Mouse (Mus musculus): Measurements from ENCODE around the gene Lst1. TPM values are rescaled to one million over a fixed set of nuclear protein-coding genes. Genes with fewer than 3 reads are reported as not detected.

Lst1 gene
- polyA plus RNA-seq, 2 experiments from 2014 or later: 7.3 to 10.0 TPM

DNA sequence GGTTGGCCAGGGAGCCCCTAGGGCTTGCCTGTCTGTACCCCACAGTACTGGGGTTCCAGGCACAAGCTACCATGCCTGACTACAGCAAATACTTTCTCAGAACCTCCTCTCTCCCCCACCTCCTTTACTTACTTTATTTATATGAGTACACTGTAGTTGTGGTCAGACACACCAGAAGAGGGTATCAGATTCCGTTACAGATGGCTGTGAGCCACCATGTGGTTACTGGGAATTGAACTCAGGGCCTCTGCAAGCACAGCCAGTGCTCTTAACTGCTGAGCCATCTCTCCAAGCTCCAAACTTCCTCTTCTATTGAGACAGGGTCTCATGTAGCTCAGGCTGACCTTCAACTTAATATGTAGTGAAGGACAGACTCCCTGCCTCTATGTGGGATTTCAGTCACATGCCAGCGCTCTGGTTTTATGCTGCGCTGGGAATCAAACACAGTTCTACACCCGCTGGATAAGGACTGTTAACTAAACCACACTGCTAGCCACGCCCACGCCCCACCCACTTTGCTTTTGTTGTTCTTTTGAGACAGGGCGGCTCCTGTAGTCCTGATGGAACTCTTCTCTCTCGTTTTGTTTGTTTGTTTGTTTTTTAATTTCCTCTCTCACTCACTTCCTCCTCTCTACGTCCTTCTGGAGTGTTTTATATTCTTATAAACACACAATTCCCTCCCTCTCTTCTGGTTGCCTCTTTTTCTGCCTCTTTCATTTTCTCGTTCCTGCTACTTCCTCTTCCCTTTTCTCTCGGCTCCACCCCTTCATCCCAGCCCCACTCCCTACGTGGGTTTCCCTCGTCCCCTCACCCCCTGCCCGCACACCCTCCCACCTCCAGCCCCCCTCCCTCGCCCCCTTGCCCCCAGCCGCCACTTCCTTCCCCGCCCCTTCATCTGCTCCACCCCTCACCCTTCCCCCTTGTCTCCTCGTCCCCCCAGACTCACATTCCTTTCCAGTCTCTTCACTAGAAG is 2.3 kb downstream of the Lst1 start:
- ATAC-seq: peak; percentile 50

DNA sequence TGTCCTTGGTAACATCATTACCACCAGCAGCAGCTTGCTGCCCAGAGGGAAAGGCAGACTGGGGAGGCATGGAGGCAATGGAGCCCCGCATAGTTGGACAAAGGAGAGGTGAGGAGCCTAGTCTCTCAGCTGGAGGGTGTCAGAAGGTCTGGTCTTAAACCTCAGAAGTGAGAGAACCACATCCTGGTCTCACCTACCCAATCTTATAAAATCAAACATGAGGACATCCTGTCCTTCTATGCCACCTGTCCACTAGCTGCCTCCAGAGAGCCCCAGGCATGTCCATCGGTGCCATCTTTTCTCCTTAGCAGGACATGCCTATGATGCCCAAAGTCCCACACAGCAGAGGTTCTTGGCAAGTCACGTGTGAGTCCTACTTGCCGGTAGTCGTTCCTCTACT is 8.1 kb downstream of the Lst1 start:
- ATAC-seq: peak; percentile 76

DNA sequence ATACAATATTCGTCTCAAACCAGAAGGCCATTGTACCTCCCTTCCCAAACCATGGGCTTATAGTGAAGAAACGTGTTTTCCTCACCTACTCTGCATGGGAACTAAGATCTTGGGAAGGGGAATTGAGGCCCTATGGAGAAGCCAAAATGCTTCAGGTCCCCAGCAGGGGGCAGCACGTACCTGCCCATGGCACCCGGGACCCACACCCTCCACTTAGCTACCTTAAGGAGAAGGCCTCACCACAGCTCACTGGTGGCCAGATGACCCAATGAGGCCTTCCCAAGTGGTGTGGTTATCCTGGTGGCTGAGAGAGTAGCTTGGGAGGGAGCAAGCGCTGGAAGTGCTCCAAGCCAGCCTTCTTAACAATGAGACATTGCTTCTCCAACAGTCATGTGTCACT is 9.7 kb downstream of the Lst1 start:
- peak; percentile 48 for ATAC-seq

DNA sequence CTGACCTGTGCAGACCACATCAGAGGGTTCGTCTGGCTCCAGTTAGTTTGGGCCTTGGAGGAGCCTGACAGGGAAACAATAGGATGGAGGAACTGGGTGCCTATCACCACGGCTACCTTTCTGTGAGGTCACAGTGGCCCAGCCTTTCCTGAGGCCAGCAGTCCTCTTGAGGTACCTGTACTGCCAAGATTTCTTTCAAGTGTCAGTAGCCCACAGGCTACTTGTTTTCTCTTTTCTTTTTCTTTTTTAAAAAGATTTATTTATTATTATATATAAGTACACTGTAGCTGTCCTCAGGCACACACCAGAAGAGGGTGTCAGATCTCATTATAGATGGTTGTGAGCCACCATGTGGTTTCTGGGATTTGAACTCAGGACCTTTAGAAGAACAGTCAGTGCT is 12.3 kb downstream of the Lst1 start, which contains the start of gene Aif1:
Aif1 (minus strand) TSS at position 101 of the 400 bp plus-strand sequence.
- no peak for ATAC-seq

DNA sequence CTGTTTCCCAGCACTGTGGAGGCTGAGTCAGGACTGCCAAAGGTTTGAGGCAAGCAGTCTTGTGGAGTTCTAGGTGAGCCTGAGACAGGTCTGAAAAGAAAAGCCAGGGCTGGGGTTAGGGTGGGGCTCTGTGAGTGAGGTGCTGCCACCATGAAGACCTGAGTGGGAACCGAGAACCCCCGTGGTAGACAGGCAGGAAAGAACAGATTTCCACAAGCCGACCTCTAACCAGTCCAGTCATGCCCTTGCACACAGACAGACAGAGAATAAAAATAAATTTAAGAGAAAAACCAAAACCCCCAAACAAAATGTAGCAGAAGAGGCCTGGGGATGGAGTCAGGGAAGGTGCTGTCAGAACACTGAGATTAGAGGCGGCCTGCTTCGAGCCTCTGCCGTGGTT is 12.9 kb downstream of the Lst1 start:
- no peak for ATAC-seq

DNA sequence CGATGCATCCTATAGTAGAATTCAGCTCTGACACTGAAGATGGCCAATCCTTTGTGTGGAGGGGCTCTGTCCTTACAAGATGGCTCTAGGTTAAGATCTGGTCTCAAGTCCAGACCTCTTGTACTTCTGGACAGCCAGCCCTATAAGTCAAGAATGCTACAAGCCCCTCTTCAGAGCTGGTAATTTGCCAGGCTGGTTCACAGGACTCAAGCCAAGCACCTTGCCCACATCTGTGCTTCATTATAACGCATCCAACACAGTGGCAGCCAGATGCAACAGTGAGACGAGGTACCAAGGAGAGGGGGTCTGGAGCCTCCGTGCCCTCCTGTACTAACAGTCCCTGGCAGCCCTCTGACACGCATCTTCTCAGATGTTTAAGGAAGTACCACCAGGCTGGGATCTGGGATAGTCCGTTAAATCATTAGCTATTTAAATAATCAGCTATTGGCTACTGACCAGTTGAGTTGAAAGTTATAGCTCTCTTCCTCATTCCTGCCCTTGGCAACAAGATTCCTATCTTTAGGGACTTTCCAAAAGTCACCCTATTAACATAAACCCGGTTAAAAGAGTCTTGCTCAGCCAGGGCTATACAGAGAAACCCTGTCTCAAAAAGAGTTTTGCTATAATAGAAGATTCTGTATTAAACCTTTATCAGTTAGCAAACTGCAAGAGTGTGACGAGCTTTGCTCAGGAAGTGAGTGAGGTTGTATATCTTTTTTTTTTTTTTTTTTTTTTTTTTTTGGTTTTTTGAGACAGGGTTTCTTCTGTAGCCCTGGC is 13.8 kb downstream of the Lst1 start:
- peak; percentile 67 for ATAC-seq

DNA sequence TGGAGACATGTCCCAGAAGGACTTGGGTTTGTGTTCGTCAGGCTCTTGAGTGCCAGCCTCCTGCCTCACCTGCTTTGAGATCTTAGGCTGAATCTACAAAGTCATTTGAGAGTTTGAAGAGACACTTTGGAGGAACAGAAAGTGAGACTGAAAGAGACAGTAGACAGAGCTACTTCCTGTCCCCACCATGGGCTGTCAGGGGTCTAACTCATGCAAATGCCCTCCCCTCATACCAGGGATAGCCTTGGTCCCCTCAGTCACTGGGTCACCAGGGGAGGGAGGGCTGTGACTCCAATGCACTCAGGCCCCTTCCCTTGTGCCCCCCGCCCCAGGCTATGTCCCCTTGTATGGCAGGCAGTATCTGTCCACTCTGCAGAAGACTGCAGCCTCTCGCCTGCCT is 14.9 kb downstream of the Lst1 start:
- peak; percentile 75 for ATAC-seq

DNA sequence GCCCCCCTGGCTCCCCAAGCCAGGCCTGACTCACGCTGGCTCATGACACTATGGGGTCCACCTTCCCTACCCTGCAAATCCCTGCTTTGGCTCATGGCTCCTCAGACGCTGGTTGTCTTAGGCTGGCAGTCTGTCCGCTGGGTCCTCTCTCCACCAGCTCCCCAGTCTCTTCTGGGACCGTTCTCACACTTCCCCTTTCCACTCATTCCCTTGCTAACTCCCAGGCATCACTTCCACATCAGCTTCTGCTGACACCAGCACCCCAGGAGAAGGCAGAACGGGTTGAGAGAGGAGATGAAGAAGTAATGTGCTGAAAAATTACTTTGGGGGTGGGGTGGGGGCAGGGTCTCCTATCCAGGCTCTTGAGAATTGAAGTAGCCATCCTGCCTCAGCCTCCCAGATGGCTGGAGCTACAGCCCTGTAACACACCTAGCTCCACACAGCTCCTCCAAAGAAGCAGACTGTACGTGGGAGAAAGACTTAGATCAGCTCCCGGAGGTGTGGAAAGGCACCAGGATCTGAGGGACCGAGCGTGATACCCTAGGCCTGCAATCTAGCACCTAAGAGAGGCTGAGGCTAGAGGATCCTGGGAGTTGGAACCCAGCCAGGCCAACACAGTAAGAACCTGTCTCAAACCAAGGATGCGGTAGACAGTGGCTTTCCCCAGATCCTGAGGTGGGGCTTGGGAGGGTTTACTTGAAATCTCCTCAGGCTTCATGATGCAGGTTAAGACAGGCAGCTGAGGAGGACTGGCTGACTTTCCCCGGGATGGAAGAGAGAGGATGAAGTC is 15.6 kb downstream of the Lst1 start:
- peak; percentile 48 for ATAC-seq

DNA sequence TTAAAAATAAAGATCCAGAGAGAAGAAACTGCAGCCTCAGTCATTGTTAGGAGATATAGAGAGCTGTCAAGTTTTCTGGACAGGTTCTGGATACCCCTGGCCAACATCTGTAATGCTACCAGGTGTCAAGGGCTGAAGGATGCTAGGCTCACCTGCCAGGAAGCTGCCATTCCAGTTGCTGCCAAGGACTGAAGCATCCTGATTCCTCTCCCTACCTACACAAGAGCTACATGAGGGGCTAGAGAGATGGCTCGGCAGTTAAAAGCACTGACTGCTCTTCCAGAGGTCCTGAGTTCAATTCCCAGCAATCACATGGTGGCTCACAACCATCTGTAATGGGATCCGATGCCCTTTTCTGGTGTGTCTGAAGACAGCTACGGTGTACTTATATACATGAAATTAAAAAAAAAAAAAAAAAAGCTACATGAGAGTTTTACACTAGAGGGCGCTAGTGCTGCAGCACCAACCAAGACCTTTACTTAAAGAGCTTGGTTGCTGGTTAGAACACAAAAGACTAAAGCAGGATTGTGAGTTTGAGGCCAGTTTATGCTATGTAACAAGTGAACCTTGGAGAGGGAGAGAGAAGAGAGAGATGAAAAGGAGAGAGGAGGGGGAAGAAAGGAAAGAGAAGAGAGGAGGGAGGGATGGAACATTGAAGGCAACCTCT is 19.6 kb downstream of the Lst1 start:
- ATAC-seq: no peak

DNA sequence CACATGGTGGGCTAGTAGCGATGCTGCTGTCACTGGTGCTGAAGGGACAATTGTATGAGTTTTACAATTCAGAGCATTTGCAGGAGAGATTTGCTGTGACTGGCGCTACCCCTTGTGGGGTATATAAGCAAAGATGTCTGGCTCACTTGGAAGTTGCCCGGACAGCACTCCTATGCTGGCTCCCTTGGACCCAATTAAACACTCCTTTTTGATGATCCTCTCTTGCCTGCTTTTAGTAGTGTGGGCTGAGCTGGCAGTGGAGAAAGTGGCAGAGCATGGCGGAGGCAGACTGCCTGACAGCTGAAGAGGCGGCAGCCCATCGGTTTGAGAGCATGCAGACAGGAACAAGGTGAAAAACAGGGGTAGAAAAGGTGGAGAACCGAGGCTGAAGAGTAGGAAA is 20.4 kb downstream of the Lst1 start:
- ATAC-seq: no peak

DNA sequence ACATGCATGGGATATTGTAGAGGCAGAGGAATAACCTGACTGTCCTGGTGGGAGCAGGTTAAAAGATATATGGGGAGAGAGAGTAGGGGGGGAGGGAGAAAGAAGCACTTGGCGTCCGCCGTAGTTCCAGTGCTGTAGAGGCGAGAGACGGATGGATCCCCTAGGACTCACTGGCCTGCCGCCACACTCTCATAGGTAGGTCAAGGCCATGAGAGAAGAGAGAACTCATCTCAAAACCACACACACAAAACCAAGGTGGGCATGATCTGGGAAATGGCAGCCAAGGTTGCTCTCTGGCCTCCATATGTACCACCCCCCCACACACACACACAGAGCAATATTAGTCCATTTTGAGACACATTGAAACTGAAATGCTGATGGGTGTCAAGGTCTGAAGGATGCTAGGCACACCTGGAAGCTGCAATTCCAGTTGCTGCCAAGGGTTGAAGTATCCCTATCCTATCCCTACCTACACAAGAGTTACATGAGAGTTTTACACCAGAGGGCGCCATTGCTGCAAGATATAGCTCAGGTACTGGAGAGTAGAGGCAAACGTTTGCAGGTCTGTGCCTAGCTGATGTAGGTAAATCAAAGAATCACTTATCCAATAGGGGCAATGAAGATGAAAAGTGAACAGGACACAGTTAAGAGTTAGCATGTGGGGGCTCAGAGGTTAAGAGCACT is 21.7 kb downstream of the Lst1 start:
- ATAC-seq: no peak

DNA sequence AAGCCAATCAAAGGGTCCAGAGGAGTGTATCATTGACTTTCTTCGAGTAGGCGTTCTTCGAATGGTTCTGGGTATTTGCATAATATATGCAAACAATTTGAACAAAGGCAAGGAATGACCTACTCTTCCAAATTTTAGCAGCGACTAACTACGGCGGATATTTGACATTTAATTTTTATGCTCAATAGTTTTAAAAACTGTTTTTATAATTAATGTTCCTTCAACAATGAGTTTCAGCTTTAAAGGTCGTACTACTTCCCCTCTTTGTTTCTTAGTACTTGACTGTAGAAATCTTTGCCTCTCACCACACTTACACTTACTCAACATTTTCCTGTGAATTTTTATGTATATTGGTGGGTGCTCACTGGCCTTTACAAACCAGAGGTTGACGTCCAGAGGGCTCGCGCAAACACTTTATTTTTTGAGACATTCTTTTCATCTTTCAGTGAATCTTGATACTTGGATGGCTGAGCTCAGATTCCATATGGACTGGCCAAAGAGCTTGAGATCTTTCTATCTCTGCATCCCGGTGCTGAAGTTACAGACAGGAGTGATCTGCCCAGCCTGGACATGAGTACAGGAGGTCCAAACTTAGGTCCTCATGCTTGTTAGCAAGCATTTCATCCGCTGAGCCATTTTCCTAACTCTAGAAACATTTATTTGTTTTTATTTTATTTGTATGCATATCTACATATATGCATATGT is 22.6 kb downstream of the Lst1 start:
- peak; percentile 1 for ATAC-seq

DNA sequence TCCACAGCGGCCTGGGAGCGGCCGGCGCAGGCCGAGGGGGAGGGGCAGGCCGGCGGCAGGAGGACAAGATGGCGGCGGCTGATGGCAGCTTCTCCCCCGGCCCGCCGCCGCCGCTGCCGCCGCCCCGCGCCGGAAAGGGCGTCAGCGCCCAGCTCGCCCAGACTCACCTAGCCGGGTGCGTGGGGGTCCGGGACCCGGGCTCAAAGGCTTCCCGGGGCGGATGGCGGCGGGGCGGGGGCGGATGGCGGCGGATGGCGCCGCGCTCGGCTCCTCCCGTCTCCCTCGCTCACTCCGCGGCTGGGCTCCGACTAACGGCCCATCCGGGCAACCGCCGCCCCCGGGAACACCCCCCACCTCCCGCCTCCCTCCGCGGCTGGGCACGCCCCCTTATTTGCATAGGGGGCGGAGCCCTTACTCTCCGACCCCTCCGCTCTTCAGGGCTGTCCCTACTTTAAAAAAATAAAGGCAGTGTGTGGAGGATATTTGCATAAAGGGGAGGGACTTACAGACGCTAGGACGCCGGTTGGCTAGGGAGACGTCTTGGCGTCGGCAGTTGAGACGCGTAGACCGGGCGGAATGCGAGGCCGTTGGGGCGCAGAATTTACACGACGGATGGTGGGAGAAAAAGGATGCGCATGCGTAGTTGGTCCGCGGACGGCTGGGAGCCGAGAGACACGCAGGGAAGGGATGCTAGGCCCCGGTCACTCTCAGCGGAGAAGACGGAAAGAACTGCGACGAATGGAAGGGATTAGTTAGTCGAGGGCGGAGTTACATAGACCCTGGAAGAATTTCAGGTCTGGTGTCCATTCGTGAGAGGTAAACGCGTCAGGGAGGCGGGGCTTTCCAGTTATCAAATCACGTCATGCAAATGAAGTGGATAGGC is 23.4 kb downstream of the Lst1 start, which contains the start of gene Prrc2a:
Prrc2a (minus strand) TSS at position 330 of the 883 bp plus-strand sequence.
- ATAC-seq: peak; percentile 90

DNA sequence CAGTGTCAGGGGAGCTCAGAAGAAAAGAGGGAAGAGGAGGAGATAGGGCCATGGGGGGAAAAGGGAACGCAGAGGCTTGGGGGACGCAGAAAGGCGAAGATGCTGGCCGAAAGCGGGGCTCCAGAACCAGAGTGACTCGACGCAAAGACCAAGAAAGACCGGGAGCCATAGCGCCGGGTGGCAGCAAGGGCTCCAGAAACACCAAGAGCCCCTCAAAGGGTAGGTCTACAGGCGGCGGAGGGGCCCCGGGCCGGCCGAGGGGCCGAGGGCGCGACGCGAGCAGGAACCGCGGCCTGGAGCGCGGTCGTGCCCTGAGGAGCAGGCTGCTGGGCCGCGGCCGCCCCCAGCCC is 24.0 kb downstream of the Lst1 start:
- ATAC-seq: no peak

DNA sequence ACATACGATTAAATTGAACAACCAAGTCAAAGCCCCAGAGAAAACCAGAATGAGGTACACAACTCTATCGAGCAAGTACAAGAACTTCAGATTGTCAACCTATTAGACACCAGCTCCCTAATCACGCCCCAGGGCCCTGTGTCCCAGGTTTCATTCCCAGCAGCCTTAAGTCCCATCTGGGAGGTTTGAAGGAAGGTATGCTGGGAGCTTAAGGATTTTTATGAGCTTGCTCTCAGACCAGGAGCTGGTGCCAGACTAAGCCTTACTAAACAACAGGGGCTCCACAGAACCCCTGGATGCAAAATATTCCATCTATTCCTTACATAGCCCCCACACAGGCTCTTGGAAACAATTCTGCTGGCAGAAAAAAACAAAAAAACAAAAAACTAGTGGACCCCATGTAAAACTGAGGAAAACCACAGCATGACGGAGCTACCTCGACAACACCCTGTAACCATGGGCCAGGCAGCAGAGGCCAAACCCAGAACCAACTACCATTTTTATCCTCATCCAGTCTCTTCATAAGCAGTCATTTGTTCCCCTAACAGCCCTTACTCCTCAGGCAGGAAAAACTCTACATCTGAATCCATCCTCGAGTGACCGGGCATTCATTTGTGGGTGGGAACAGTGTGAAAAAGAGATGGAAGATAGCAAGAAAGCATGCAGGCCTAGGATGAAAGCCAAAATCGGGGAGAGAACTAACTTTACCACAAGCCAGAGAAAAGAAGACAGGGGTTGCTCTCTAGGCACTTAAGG is 24.7 kb downstream of the Lst1 start:
- no peak for ATAC-seq

DNA sequence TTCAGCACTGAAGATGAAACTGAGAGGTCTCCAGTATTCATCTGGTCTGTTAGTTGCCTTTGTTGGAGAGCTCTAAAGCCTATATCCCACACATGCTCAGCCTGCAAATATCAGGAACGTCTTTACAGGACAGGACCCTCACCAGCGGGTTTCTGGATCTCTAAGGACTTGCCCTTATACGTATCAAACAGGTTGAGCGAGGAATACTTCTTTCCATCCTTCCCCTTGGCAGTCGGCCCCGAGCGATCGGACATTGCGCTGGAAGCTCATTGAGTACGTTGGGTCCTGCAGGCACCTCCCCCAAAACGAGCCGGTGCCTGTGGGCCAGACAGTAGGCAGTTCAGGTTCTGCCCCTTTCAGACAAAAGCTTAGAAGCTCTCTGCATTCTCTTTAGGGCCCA is 25.5 kb downstream of the Lst1 start:
- no peak for ATAC-seq

DNA sequence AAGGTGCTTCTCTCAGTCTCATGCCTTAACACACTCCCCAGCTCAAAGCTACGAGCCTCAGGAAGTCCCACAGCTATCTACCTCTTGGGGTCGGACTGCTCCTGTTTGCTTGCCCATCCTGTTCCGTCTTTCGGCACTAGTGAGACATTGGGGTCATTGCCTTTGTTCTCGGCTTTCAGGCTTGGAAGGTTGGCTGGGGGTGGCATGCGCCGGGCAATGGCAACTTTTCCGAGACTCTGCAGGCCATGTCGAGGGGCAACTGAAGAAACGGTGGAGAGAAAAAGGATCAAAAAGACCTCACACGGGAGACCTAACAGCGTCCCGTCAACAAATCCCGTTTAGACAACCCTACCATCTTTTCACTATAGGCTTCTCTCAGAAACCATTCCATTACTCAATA is 26.1 kb downstream of the Lst1 start:
- no peak for ATAC-seq

DNA sequence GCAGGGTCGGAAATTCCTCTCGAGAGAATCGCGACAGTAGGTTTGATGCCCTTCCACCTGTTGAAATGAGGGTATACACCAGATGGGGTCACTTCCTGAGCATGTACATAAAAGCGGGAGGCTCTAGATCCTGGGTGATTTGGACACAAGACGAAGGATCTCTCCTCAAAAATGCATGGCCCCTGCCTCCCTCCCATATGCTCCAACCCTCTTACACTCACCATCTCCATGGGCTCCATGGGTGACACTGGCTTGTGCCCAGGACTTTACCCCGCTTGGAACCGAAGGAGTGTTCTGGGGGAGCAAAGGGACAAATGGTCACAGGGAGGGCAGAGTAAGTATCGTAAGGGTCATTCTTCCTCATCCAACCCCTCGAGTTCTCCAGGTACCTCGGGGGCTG is 26.8 kb downstream of the Lst1 start:
- ATAC-seq: no peak

DNA sequence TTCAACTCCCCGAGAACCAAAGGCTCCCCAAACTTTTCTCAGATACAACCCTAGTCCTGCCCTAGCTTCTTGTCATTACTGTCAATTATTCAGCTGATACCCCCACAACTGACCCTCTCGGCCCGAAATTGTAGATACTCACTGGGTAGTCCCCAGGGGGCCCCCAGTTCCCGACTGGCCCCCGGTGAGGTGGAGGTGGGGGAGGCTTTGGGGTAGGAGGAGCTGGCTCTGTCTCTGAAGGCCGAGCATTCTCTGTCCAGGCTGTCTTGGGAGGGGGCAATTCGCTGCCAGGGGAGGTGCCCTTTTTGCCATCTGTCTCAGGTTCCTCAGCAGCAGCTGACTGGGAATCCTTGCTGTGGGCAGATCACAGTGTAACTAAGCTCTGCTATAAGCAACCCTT is 28.6 kb downstream of the Lst1 start:
- no peak for ATAC-seq

All from CD4-positive, CD25-positive, alpha-beta regulatory T cell, adult 4 months (primary cell).